Mouse (Mus musculus) lung, embryonic 15.5 days (tissue): Measurements from ENCODE around the gene Fam43b. TPM values are rescaled to one million over a fixed set of nuclear protein-coding genes. Genes with fewer than 3 reads are reported as not detected.
A peak's percentile ranks its signal among the peaks of the same experiment; 100 is the strongest.
"Not testable (repeated sequence)": the region's sequence is repeated elsewhere in the genome, so short reads cannot be mapped to it uniquely, and the experiment has no call there.

ENCODE experiments used
- ATAC-seq: fragments of 200-750 bp; cut with Nextera tagmentation; 2 replicates; pipeline ENCODE4 v1.8.0; 2017; ENCODE audit warnings: moderate number of reproducible peaks, borderline replicate concordance; ENCODE audit not compliant: low FRiP score, low TSS enrichment; ENCODE audit errors: extremely low read depth
- H3K27ac ChIP-seq: fragments of 300-500 bp; sonication (generic); 2 replicates; pipeline ENCODE4 v1.5.1; 2015; ENCODE audit warnings: moderate library complexity, mild to moderate bottlenecking, inconsistent platforms
- H3K27me3 ChIP-seq: fragments of 300-500 bp; sonication (generic); 2 replicates; pipeline ENCODE4 v1.6.1; 2015; ENCODE audit warnings: inconsistent platforms
- H3K36me3 ChIP-seq: fragments of 300-500 bp; sonication (generic); 2 replicates; pipeline ENCODE4 v1.6.1; 2015; ENCODE audit warnings: inconsistent platforms
- H3K4me1 ChIP-seq: fragments of 300-500 bp; sonication (generic); 2 replicates; pipeline ENCODE4 v1.6.1; 2015; ENCODE audit warnings: inconsistent platforms
- H3K4me2 ChIP-seq: fragments of 300-500 bp; sonication (generic); 2 replicates; pipeline ENCODE4 v1.6.1; 2015; ENCODE audit warnings: inconsistent platforms, mild to moderate bottlenecking, moderate library complexity
- H3K4me3 ChIP-seq: fragments of 300-500 bp; sonication (generic); 2 replicates; pipeline ENCODE4 v1.5.1; 2015; ENCODE audit warnings: mild to moderate bottlenecking, inconsistent platforms
- H3K9ac ChIP-seq: fragments of 300-500 bp; sonication (generic); 2 replicates; pipeline ENCODE4 v1.6.1; 2015; ENCODE audit warnings: inconsistent platforms
- H3K9me3 ChIP-seq: fragments of 300-500 bp; sonication (generic); 2 replicates; pipeline ENCODE4 v1.6.1; 2016; ENCODE audit warnings: inconsistent platforms
- WGBS: fragments of 180-500 bp; shearing (Covaris S2); methylation state at CpG from one replicate; pipeline ENCODE4 v1.1.7; 2015; 5-methylcytosine and 5-hydroxymethylcytosine counted together
- polyA plus RNA-seq: library from polyadenylated mRNA; unstranded; fragments of >200 nt; fragmentation: Nextera tagmentation; extraction: Ambion mirVana; gene quantifications from 2 replicates; pipeline ENCODE4 v1.2.1, GENCODE M21; 2015

Gene Fam43b
- not detected in 2 replicates for polyA plus RNA-seq

- Histone ChIP-seq H3K36me3 (no peaks in the 10 kb centered on the region), H3K27me3 (peaks cover 83% of the 10 kb centered on the region), H3K4me3 (peak within 1 kb of the TSS; percentile 35), H3K9me3 (no peaks in the 10 kb centered on the region), H3K4me1 (peaks cover 18% of the 10 kb centered on the region), H3K4me2 (peak within 1 kb of the TSS; percentile 64), H3K27ac (no peak within 1 kb of the TSS), H3K9ac (no peak within 1 kb of the TSS)
- WGBS, result 1% methylated on average over 46 of the region's 46 CpGs
- no peak for ATAC-seq
Observed at GRCm38 (mm10) chr4:138395971-138396645, at the start of gene Fam43b. Gene Fam43b (minus strand): TSS chr4:138396528.

- Histone ChIP-seq H3K27ac (no peak overlapping the region), H3K4me2 (no peak overlapping the region), H3K9me3 (no peaks in the 10 kb centered on the region), H3K9ac (no peak overlapping the region), H3K27me3 (0 out of 2 replicates have a peak, but pooled peaks cover 6% of the 10 kb centered on the region), H3K4me1 (no peaks in the 10 kb centered on the region), H3K36me3 (peaks cover 18% of the 10 kb centered on the region; the same call in 1 of the 2 replicates), H3K4me3 (no peak overlapping the region)
- 27% methylated on average over 5 of the region's 5 CpGs for WGBS
- ATAC-seq, result no peak
Observed at GRCm38 (mm10) chr4:138444941-138445340, 48.6 kb upstream of the Fam43b start.

- ATAC-seq, result no peak
- H3K36me3 ChIP-seq, result peaks cover 46% of the 10 kb centered on the region
- H3K27me3 ChIP-seq, result 0 out of 2 replicates have a peak, but pooled peaks cover 4% of the 10 kb centered on the region
- no peak overlapping the region for H3K27ac ChIP-seq
- no peak overlapping the region for H3K4me2 ChIP-seq
- H3K4me3 ChIP-seq, result no peak overlapping the region
- no peak overlapping the region for H3K9ac ChIP-seq
- WGBS, result 23% methylated on average over 3 of the region's 3 CpGs
- no peaks in the 10 kb centered on the region for H3K9me3 ChIP-seq
- peaks cover 6% of the 10 kb centered on the region for H3K4me1 ChIP-seq
Observed at GRCm38 (mm10) chr4:138440062-138440461, 43.7 kb upstream of the Fam43b start.

- Histone ChIP-seq H3K9me3 (no peaks in the 10 kb centered on the region), H3K9ac (peak within 1 kb of the TSS; percentile 74), H3K27me3 (peaks cover 3% of the 10 kb centered on the region; the same call in 1 of the 2 replicates), H3K4me2 (peak within 1 kb of the TSS; percentile 76), H3K36me3 (peaks cover 26% of the 10 kb centered on the region), H3K27ac (peak within 1 kb of the TSS; percentile 21; the same call in 1 of the 2 replicates), H3K4me3 (peak within 1 kb of the TSS; percentile 85), H3K4me1 (peaks cover 13% of the 10 kb centered on the region)
- ATAC-seq, result peak; percentile 84
- 2% methylated on average over 64 of the region's 64 CpGs for WGBS
Observed at GRCm38 (mm10) chr4:138434347-138435316, 38.3 kb upstream of the Fam43b start, which contains the start of gene Mul1. Gene Mul1 (plus strand): TSS chr4:138434671.

- no peak overlapping the region for H3K4me2 ChIP-seq
- no peak overlapping the region for H3K4me3 ChIP-seq
- H3K9me3 ChIP-seq, result no peaks in the 10 kb centered on the region
- no peaks in the 10 kb centered on the region for H3K36me3 ChIP-seq
- no peak overlapping the region for H3K9ac ChIP-seq
- peaks cover 16% of the 10 kb centered on the region for H3K4me1 ChIP-seq
- H3K27me3 ChIP-seq, result peaks cover 3% of the 10 kb centered on the region; the same call in 1 of the 2 replicates
- H3K27ac ChIP-seq, result peak overlapping the region; percentile 43
- WGBS, result 43% methylated on average over 8 of the region's 8 CpGs
- ATAC-seq, result no peak
Observed at GRCm38 (mm10) chr4:138431340-138431739, 35.0 kb upstream of the Fam43b start.

- WGBS, result 35% methylated on average over 3 of the region's 3 CpGs
- Histone ChIP-seq H3K9me3 (no peaks in the 10 kb centered on the region), H3K4me2 (no peak overlapping the region), H3K9ac (no peak overlapping the region), H3K27ac (no peak overlapping the region), H3K27me3 (peaks cover 3% of the 10 kb centered on the region; the same call in 1 of the 2 replicates), H3K4me3 (no peak overlapping the region), H3K4me1 (peaks cover 9% of the 10 kb centered on the region; the same call in 1 of the 2 replicates), H3K36me3 (no peaks in the 10 kb centered on the region)
- no peak for ATAC-seq
Observed at GRCm38 (mm10) chr4:138429778-138430177, 33.5 kb upstream of the Fam43b start.

GRCm38 (mm10) chr4:138426778-138427705, 30.7 kb upstream of the Fam43b start:
- WGBS, result 37% methylated on average over 22 of the region's 22 CpGs
- no peak overlapping the region for H3K9ac ChIP-seq
- H3K4me2 ChIP-seq, result peak overlapping the region; percentile 25
- no peaks in the 10 kb centered on the region for H3K36me3 ChIP-seq
- no peak overlapping the region for H3K4me3 ChIP-seq
- no peak for ATAC-seq
- peaks cover 3% of the 10 kb centered on the region; the same call in 1 of the 2 replicates for H3K27me3 ChIP-seq
- H3K9me3 ChIP-seq, result no peaks in the 10 kb centered on the region
- H3K27ac ChIP-seq, result no peak overlapping the region
- 0 out of 2 replicates have a peak, but pooled peaks cover 3% of the 10 kb centered on the region for H3K4me1 ChIP-seq

- ATAC-seq, H3K9ac ChIP-seq, H3K36me3 ChIP-seq, H3K4me2 ChIP-seq, H3K4me3 ChIP-seq, H3K27ac ChIP-seq, H3K27me3 ChIP-seq, H3K4me1 ChIP-seq, H3K9me3 ChIP-seq: not testable (repeated sequence)
- 84% methylated on average over 14 of the region's 14 CpGs for WGBS
Observed at GRCm38 (mm10) chr4:138425604-138426003, 29.3 kb upstream of the Fam43b start.

GRCm38 (mm10) chr4:138425028-138425427, 28.7 kb upstream of the Fam43b start:
- no peak overlapping the region for H3K4me2 ChIP-seq
- WGBS, result 75% methylated on average over 6 of the region's 6 CpGs

GRCm38 (mm10) chr4:138418340-138418957, 22.1 kb upstream of the Fam43b start:
- H3K4me2 ChIP-seq, result no peak overlapping the region
- 0 out of 2 replicates have a peak, but pooled peaks cover 5% of the 10 kb centered on the region for H3K4me1 ChIP-seq
- no peak for ATAC-seq
- H3K9me3 ChIP-seq, result no peaks in the 10 kb centered on the region
- no peaks in the 10 kb centered on the region for H3K36me3 ChIP-seq
- H3K27ac ChIP-seq, result no peak overlapping the region
- 46% methylated on average over 11 of the region's 11 CpGs for WGBS
- H3K9ac ChIP-seq, result no peak overlapping the region
- no peaks in the 10 kb centered on the region; the same call in 1 of the 2 replicates for H3K27me3 ChIP-seq
- H3K4me3 ChIP-seq, result no peak overlapping the region

More at GRCm38 (mm10) chr4:138425028-138425427, 28.7 kb upstream of the Fam43b start:
- ATAC-seq, result no peak
- 0 out of 2 replicates have a peak, but pooled peaks cover 3% of the 10 kb centered on the region for H3K4me1 ChIP-seq
- no peak overlapping the region for H3K4me3 ChIP-seq
- no peaks in the 10 kb centered on the region for H3K9me3 ChIP-seq
- no peaks in the 10 kb centered on the region for H3K27me3 ChIP-seq
- no peak overlapping the region for H3K27ac ChIP-seq
- H3K36me3 ChIP-seq, result no peaks in the 10 kb centered on the region
- H3K9ac ChIP-seq, result no peak overlapping the region
